Mouse (Mus musculus) E14TG2a.4 (cell line): ENCODE results near the gene Hdac5.

Source experiments
- CTCF ChIP-seq: conservative IDR thresholded peaks from 2 replicates; pipeline ENCODE4 v1.5.1; 2014; ENCODE audit warnings: low read length
- NANOG ChIP-seq: IDR thresholded peaks from 2 replicates; pipeline ENCODE4 v1.6.1; 2014; ENCODE audit warnings: borderline replicate concordance, low read length, mixed read lengths

DNA sequence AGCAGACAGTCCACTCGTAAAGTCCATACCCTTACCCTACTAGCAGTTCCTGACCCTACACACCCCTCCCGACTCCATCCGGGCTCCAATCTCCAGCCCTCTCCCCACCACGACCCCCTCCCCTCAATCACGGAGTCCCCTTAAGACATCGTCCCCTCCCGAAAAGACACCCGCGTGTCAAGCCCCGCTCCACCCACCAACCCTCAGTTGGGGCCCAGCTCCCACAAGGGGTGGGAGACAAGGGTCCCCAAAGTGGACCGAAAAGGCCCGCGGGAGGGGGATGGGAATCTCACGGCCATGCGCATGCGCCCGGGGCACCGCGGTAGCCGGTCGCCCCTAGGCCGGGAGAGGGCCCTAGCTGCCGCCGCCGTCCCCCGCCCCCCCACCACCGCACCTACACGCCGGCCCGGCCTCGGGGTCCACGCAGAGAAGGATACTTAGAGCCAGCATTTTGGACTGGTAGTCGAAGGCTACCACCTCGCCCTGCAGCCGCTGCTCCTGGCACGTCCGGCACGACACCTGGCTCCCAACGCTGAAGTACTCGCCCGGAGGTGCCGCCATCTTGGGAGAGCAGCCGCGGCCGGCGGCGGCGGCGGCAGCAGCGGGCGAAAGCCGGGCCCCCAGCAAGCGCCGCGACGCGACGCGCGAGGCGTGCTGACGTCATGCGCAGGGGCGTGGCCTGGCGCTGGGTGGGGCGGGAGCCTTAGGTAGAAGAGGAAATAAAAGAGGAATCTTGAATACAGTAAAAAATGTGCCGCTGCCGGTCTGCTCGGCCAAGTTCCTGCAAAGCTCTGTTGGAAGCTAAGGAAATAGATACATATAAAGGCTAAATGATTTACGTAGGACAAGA, 45.1 kb downstream of the Hdac5 start, which contains the start of gene Lsm12:
- TF ChIP-seq CTCF (no peak), NANOG (no peak)
